Mouse (Mus musculus) liver, embryonic 14.5 days (tissue): ENCODE measurements around the gene Iqsec1.

Experiments
- CTCF ChIP-seq: IDR thresholded peaks from 2 replicates; pipeline ENCODE4 v1.5.1; 2016; ENCODE audit warnings: antibody characterized with exemption, low read depth, control low read depth
- EP300 ChIP-seq: IDR thresholded peaks from 2 replicates; pipeline ENCODE4 v1.6.1; 2016; ENCODE audit warnings: antibody characterized with exemption, low read depth

- TF ChIP-seq CTCF (no peak), EP300 (no peak)
Observed at GRCm38 (mm10) chr6:90643057-90643456, 345.4 kb downstream of the Iqsec1 start.
